In the genomic region with DNA sequence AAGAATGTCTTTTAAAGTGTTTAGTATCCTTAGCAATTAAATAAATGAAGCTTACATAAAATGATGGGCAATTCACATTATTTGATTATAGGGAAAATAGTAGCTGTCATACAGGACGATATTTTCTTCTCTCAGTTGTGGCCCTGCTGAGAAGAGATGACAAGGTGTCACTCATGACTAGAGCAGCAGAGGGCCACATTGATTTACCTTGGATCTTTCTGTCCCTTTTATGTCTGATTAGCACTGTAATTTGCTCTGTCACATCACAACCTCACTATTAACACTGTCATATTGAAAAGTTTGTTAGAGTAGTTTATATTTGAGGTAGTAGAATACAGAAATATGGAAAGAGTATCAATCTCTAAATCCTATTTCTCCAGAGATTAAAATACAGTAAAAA, we compare ENCODE assay signal across 22 mouse cellular contexts. TPM values are rescaled to one million over a fixed set of nuclear protein-coding genes. Genes with fewer than 3 reads are reported as not detected.
"Had no signal": no experiment of that assay in that cellular context is flagged by ENCODE, and none has a peak within 500 bp of the region (broad histone marks: within the 10 kb centered on the region; RNA-seq: fewer than 3 reads in every experiment).

No protein-coding gene starts in this region.

- H3K4me3 ChIP-seq: midbrain, embryonic 10.5 days; midbrain, embryonic 12.5 days; midbrain, embryonic 15.5 days; myocyte; neural tube, embryonic 13.5 days; neural tube, embryonic 15.5 days had no signal

- H3K27ac ChIP-seq: midbrain, embryonic 10.5 days; midbrain, embryonic 12.5 days; midbrain, embryonic 15.5 days; neural tube, embryonic 13.5 days; neural tube, embryonic 15.5 days had no signal

- ATAC-seq: midbrain, embryonic 15.5 days had no signal

- H3K36me3 ChIP-seq: midbrain, embryonic 10.5 days; midbrain, embryonic 12.5 days; midbrain, embryonic 15.5 days; neural tube, embryonic 13.5 days; neural tube, embryonic 15.5 days had no signal

- H3K9ac ChIP-seq: lung, embryonic 14.5 days; midbrain, embryonic 12.5 days; midbrain, embryonic 15.5 days; neural tube, embryonic 13.5 days; neural tube, embryonic 15.5 days had no signal

- DNase-seq: lung, adult 18-20 months; lung, embryonic 14.5 days; lung, postnatal 10 days; lung, postnatal 4 days; retina, postnatal 1 day; right cerebral cortex, adult 18-20 months; right cerebral cortex, postnatal 25 days; right cerebral cortex, postnatal 4 days; spleen, adult 18-20 months; thymus, adult 2 months; thymus, postnatal 25 days; thymus, postnatal 4 days had no signal

- H3K9me3 ChIP-seq: midbrain, embryonic 10.5 days; midbrain, embryonic 12.5 days; midbrain, embryonic 15.5 days; neural tube, embryonic 13.5 days; neural tube, embryonic 15.5 days had no signal

- H3K4me1 ChIP-seq: midbrain, embryonic 10.5 days; midbrain, embryonic 12.5 days; midbrain, embryonic 15.5 days; neural tube, embryonic 13.5 days; neural tube, embryonic 15.5 days had no signal

- H3K27me3 ChIP-seq: midbrain, embryonic 12.5 days; midbrain, embryonic 15.5 days; neural tube, embryonic 13.5 days; neural tube, embryonic 15.5 days had no signal

- H3K4me2 ChIP-seq: lung, embryonic 14.5 days; midbrain, embryonic 12.5 days; midbrain, embryonic 15.5 days; neural tube, embryonic 13.5 days; neural tube, embryonic 15.5 days had no signal

RNA-seq across cellular contexts. Expression of gene Ugt2a3, which starts 1.8 kb away (rescaled TPM):
- polyA plus RNA-seq: lung, embryonic 14.5 days; lung, embryonic 16.5 days; midbrain, embryonic 10.5 days; midbrain, embryonic 12.5 days; midbrain, embryonic 15.5 days; myocyte; neural tube, embryonic 11.5 days; neural tube, embryonic 13.5 days; neural tube, embryonic 15.5 days; testis, adult 2 months; thymus, adult 2 months; urinary bladder, adult 2 months had no signal
